Mouse (Mus musculus) small intestine, adult 2 months (tissue): ENCODE data around the gene Micu1.

ENCODE experiments used
- CTCF ChIP-seq: fragments of 200-500 bp; IDR thresholded peaks from 2 replicates; pipeline ENCODE4 v1.5.1; 2012; ENCODE audit warnings: low read depth, mild to moderate bottlenecking, control low read depth, inconsistent platforms, low read length, moderate library complexity, mixed read lengths; ENCODE audit not compliant: insufficient replicate concordance, insufficient read length; ENCODE audit errors: extremely low read depth
- POLR2A ChIP-seq: fragments of 200-500 bp; IDR thresholded peaks from 2 replicates; pipeline ENCODE4 v1.6.1; 2012; ENCODE audit warnings: low read depth, mild to moderate bottlenecking, control low read depth, inconsistent platforms, low read length, moderate library complexity

DNA sequence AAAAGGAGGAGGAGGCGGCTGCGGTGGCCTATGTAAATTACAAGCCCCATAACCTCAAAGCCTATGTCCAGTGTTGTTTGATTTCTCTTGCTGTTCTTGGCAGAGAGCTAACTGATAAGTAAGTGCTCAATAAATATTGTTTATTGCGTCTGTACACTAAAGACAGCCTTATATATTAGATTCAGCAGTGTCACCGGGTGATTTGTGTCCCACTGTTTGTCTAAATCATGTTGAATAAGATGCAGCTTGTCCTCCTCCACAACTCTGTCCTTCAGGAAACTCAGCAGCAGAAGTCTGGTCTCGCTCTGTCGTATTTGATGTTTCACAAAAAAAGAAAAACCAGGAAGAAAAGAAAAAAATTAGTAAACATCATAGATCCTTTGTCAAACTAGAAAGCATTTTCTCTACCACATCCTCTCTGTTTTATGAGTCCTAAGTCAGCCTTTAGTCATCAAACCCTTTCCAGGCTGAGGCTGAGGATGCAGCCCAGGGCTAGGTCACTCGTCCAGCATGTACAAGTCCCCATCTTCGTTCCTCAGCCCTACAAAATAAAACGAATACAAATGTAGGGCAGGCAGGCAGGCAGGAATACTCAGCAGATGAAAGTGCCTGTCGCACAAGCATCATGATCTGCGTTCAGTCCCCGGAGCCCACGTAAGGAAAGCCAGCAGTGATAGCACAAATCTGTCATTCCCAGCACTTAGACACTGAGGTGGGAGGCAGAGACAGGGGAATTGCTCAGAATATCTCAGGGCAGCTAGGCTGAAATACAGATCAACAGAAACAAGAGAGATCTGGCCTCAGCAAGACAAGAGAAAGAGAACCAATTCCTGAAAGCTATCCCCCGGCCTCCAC, 133.3 kb downstream of the Micu1 start:
- TF ChIP-seq CTCF (no peak), POLR2A (no peak)
